Mouse (Mus musculus) stomach, embryonic 16.5 days (tissue): ENCODE data around the gene Cwc22. TPM values are rescaled to one million over a fixed set of nuclear protein-coding genes. Genes with fewer than 3 reads are reported as not detected.

Experiments
- ATAC-seq: fragments of 200-750 bp; cut with Nextera tagmentation; 2 replicates; pipeline ENCODE4 v1.8.0; 2017; ENCODE audit warnings: moderate number of reproducible peaks, moderate TSS enrichment; ENCODE audit not compliant: insufficient read depth, low FRiP score
- H3K27ac ChIP-seq: fragments of 300-500 bp; sonication (generic); 2 replicates; pipeline ENCODE4 v1.5.1; 2014; ENCODE audit warnings: low read length
- H3K27me3 ChIP-seq: fragments of 300-500 bp; sonication (generic); 2 replicates; pipeline ENCODE4 v1.6.1; 2014; ENCODE audit warnings: low read length, control low read depth, mixed read lengths; ENCODE audit not compliant: control insufficient read depth, insufficient read depth
- H3K36me3 ChIP-seq: fragments of 300-500 bp; sonication (generic); 2 replicates; pipeline ENCODE4 v1.6.1; 2014; ENCODE audit warnings: low read length; ENCODE audit not compliant: control insufficient read depth, insufficient read depth
- H3K4me1 ChIP-seq: fragments of 300-500 bp; sonication (generic); 2 replicates; pipeline ENCODE4 v1.6.1; 2014; ENCODE audit warnings: low read length, control low read depth, mixed read lengths; ENCODE audit not compliant: control insufficient read depth, insufficient read depth
- H3K4me2 ChIP-seq: fragments of 300-500 bp; sonication (generic); 2 replicates; pipeline ENCODE4 v1.6.1; 2014; ENCODE audit warnings: low read depth, low read length, mixed read lengths
- H3K4me3 ChIP-seq: fragments of 300-500 bp; sonication (generic); replicated peaks from 2 replicates; pipeline ENCODE4 v1.5.1; 2014; ENCODE audit warnings: mild to moderate bottlenecking, low read length
- H3K9ac ChIP-seq: fragments of 300-500 bp; sonication (generic); 2 replicates; pipeline ENCODE4 v1.6.1; 2014; ENCODE audit warnings: low read length
- H3K9me3 ChIP-seq: fragments of 300-500 bp; sonication (generic); replicated peaks from 2 replicates; pipeline ENCODE4 v1.6.1; 2016; ENCODE audit warnings: low read length, control low read depth; ENCODE audit not compliant: control insufficient read depth
- WGBS: fragments of 180-500 bp; shearing (Covaris S2); extraction: QIAGEN DNeasy Blood & Tissue Kit; methylation state at CpG from one replicate; pipeline ENCODE4 v1.1.7; 2014; 5-methylcytosine and 5-hydroxymethylcytosine counted together
- polyA plus RNA-seq: library from polyadenylated mRNA; unstranded; fragments of >200 nt; fragmentation: Nextera tagmentation; extraction: Ambion mirVana; gene quantifications from 2 replicates; pipeline ENCODE4 v1.2.1, GENCODE M21; 2015

Gene Cwc22
- polyA plus RNA-seq, 1 experiment from 2014 or later = 27.4 TPM

- no peaks in the 10 kb centered on the region for H3K27me3 ChIP-seq
- H3K9ac ChIP-seq = no peak overlapping the region
- H3K4me2 ChIP-seq = no peak overlapping the region
- no peak for ATAC-seq
- H3K36me3 ChIP-seq = peaks cover 37% of the 10 kb centered on the region
- no peaks in the 10 kb centered on the region for H3K4me1 ChIP-seq
- H3K9me3 ChIP-seq = no peaks in the 10 kb centered on the region
- no peak overlapping the region for H3K27ac ChIP-seq
- no peak overlapping the region for H3K4me3 ChIP-seq
- WGBS = 74% methylated on average over 7 of the region's 7 CpGs
Measured at GRCm38 (mm10) chr2:77925187-77925924, 20.8 kb downstream of the Cwc22 start.

- Histone ChIP-seq H3K27me3 (no peaks in the 10 kb centered on the region), H3K4me2 (no peak overlapping the region), H3K36me3 (peaks cover 34% of the 10 kb centered on the region), H3K4me3 (no peak overlapping the region), H3K4me1 (no peaks in the 10 kb centered on the region), H3K27ac (no peak overlapping the region), H3K9me3 (no peaks in the 10 kb centered on the region), H3K9ac (no peak overlapping the region)
- no peak for ATAC-seq
- 96% methylated on average over 3 of the region's 3 CpGs for WGBS
Measured at GRCm38 (mm10) chr2:77924003-77924402, 22.2 kb downstream of the Cwc22 start.

GRCm38 (mm10) chr2:77923182-77923581 is 23.0 kb downstream of the Cwc22 start:
- WGBS = 94% methylated on average over 8 of the region's 8 CpGs
- Histone ChIP-seq H3K27me3 (no peaks in the 10 kb centered on the region), H3K4me3 (no peak overlapping the region), H3K27ac (no peak overlapping the region), H3K4me2 (no peak overlapping the region), H3K4me1 (no peaks in the 10 kb centered on the region), H3K9ac (no peak overlapping the region), H3K9me3 (no peaks in the 10 kb centered on the region), H3K36me3 (peaks cover 31% of the 10 kb centered on the region)
- ATAC-seq = no peak

- H3K27ac ChIP-seq = no peak overlapping the region
- H3K9me3 ChIP-seq = no peaks in the 10 kb centered on the region
- no peak overlapping the region for H3K4me3 ChIP-seq
- H3K9ac ChIP-seq = no peak overlapping the region
- H3K27me3 ChIP-seq = no peaks in the 10 kb centered on the region
- 89% methylated on average over 4 of the region's 4 CpGs for WGBS
- H3K4me1 ChIP-seq = no peaks in the 10 kb centered on the region
- H3K4me2 ChIP-seq = no peak overlapping the region
- ATAC-seq = no peak
- peaks cover 30% of the 10 kb centered on the region for H3K36me3 ChIP-seq
Measured at GRCm38 (mm10) chr2:77921307-77921706, 24.9 kb downstream of the Cwc22 start.

- no peaks in the 10 kb centered on the region for H3K4me1 ChIP-seq
- no peaks in the 10 kb centered on the region for H3K9me3 ChIP-seq
- H3K4me2 ChIP-seq = no peak overlapping the region
- H3K27ac ChIP-seq = no peak overlapping the region
- H3K4me3 ChIP-seq = no peak overlapping the region
- H3K9ac ChIP-seq = no peak overlapping the region
- WGBS = 91% methylated on average over 2 of the region's 2 CpGs
- H3K36me3 ChIP-seq = peaks cover 30% of the 10 kb centered on the region
- no peak for ATAC-seq
- H3K27me3 ChIP-seq = no peaks in the 10 kb centered on the region
Measured at GRCm38 (mm10) chr2:77920621-77921020, 25.6 kb downstream of the Cwc22 start.

GRCm38 (mm10) chr2:77918474-77918873 is 27.7 kb downstream of the Cwc22 start:
- WGBS = 76% methylated on average over 3 of the region's 3 CpGs
- Histone ChIP-seq H3K9ac (no peak overlapping the region), H3K27me3 (no peaks in the 10 kb centered on the region), H3K4me2 (no peak overlapping the region), H3K27ac (no peak overlapping the region), H3K4me3 (no peak overlapping the region), H3K9me3 (no peaks in the 10 kb centered on the region), H3K4me1 (no peaks in the 10 kb centered on the region), H3K36me3 (peaks cover 28% of the 10 kb centered on the region)
- no peak for ATAC-seq

- no peak overlapping the region for H3K4me3 ChIP-seq
- no peaks in the 10 kb centered on the region for H3K4me1 ChIP-seq
- H3K36me3 ChIP-seq = peaks cover 23% of the 10 kb centered on the region
- H3K9ac ChIP-seq = no peak overlapping the region
- no peaks in the 10 kb centered on the region for H3K9me3 ChIP-seq
- 85% methylated on average over 2 of the region's 2 CpGs for WGBS
- H3K27ac ChIP-seq = no peak overlapping the region
- no peaks in the 10 kb centered on the region for H3K27me3 ChIP-seq
- no peak overlapping the region for H3K4me2 ChIP-seq
- ATAC-seq = no peak
Measured at GRCm38 (mm10) chr2:77918006-77918405, 28.2 kb downstream of the Cwc22 start.

- H3K4me2 ChIP-seq = no peak overlapping the region
- ATAC-seq = no peak
- no peak overlapping the region for H3K4me3 ChIP-seq
- no peaks in the 10 kb centered on the region for H3K9me3 ChIP-seq
- no peak overlapping the region for H3K27ac ChIP-seq
- no peaks in the 10 kb centered on the region for H3K27me3 ChIP-seq
- H3K36me3 ChIP-seq = peaks cover 23% of the 10 kb centered on the region
- no peaks in the 10 kb centered on the region for H3K4me1 ChIP-seq
- no peak overlapping the region for H3K9ac ChIP-seq
- WGBS = over 99% methylated on average over 3 of the region's 3 CpGs
Measured at GRCm38 (mm10) chr2:77917360-77917734, 28.8 kb downstream of the Cwc22 start.

GRCm38 (mm10) chr2:77916586-77917359 is 29.4 kb downstream of the Cwc22 start:
- Histone ChIP-seq H3K9me3 (no peaks in the 10 kb centered on the region), H3K4me2 (no peak overlapping the region), H3K36me3 (peaks cover 20% of the 10 kb centered on the region), H3K4me1 (no peaks in the 10 kb centered on the region), H3K27me3 (no peaks in the 10 kb centered on the region), H3K27ac (no peak overlapping the region), H3K4me3 (no peak overlapping the region), H3K9ac (no peak overlapping the region)
- WGBS = 87% methylated on average over 8 of the region's 8 CpGs
- no peak for ATAC-seq
